Mouse (Mus musculus) lung, adult 2 months (tissue): Measurements from ENCODE around the gene Zfp451.

ENCODE experiments used
- CTCF ChIP-seq: fragments of 200-500 bp; IDR thresholded peaks from 2 replicates; pipeline ENCODE4 v1.5.1; 2011; ENCODE audit warnings: mild to moderate bottlenecking, low read length, control low read depth; ENCODE audit not compliant: insufficient read depth
- POLR2A ChIP-seq: fragments of 200-500 bp; IDR thresholded peaks from 2 replicates; pipeline ENCODE4 v1.6.1; 2011; ENCODE audit warnings: low read depth, mild to moderate bottlenecking, control low read depth, low read length, borderline replicate concordance; ENCODE audit errors: extremely low read depth

DNA sequence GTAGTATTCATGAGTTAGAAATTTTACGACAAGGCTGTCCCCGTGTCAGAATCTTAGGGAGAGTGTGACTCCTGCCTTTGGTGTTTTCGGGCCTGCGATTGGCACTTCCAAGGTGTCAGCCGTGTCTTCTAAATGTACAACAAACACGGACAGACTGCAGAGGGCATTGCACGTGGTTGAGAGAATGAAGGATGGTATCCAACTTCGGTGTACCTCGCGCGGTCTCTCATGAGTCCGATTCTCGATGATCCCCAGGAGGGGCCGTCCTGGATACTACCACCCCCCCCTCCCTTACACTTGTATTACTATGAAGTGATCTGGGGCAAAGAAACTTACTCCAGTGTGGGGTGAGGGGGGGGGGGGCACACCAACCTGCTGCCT, 57.4 kb downstream of the Zfp451 start:
- TF ChIP-seq POLR2A (no peak), CTCF (no peak)
